Mouse (Mus musculus): ENCODE measurements around the gene Prox2.
A peak's percentile ranks its signal among the peaks of the same experiment; 100 is the strongest.
"Not testable (repeated sequence)": the region's sequence is repeated elsewhere in the genome, so short reads cannot be mapped to it uniquely, and the experiment has no call there.

Prox2 gene

GRCm38 (mm10) chr12:85110698-85111592 lies at the start of gene Prox2, which contains the start of gene Dlst:
Gene Prox2, minus strand, starts transcription at chr12:85110759.
Gene Dlst, plus strand, starts transcription at chr12:85110833.
- DNase-seq: peak; percentile 87

- no peak for DNase-seq
Observed at GRCm38 (mm10) chr12:85159592-85159991, 49.0 kb upstream of the Prox2 start.

- DNase-seq: no peak
Observed at GRCm38 (mm10) chr12:85158801-85159200, 48.2 kb upstream of the Prox2 start.

- no peak for DNase-seq
Observed at GRCm38 (mm10) chr12:85157797-85158460, 47.4 kb upstream of the Prox2 start.

GRCm38 (mm10) chr12:85156324-85156723 lies 45.8 kb upstream of the Prox2 start:
- DNase-seq: no peak

GRCm38 (mm10) chr12:85153011-85153410 lies 42.5 kb upstream of the Prox2 start:
- DNase-seq: no peak

- DNase-seq: peak in 1 of 2 experiments; percentile 37
Observed at GRCm38 (mm10) chr12:85151002-85151774, 40.6 kb upstream of the Prox2 start, which contains the start of gene Rps6kl1. Gene Rps6kl1, minus strand, starts transcription at chr12:85151264.

- DNase-seq: no peak
Observed at GRCm38 (mm10) chr12:85150321-85151001, 39.9 kb upstream of the Prox2 start.

- DNase-seq: no peak
Observed at GRCm38 (mm10) chr12:85146881-85147280, 36.3 kb upstream of the Prox2 start.

- no peak for DNase-seq
Observed at GRCm38 (mm10) chr12:85146355-85146754, 35.8 kb upstream of the Prox2 start.

- DNase-seq: no peak
Observed at GRCm38 (mm10) chr12:85145630-85146029, 35.1 kb upstream of the Prox2 start.

GRCm38 (mm10) chr12:85144821-85145220 lies 34.3 kb upstream of the Prox2 start:
- DNase-seq: no peak

GRCm38 (mm10) chr12:85144276-85144675 lies 33.7 kb upstream of the Prox2 start:
- not testable (repeated sequence) for DNase-seq

- DNase-seq: peak; percentile 77 to 87
Observed at GRCm38 (mm10) chr12:85142803-85143202, 32.2 kb upstream of the Prox2 start.

GRCm38 (mm10) chr12:85141096-85141495 lies 30.5 kb upstream of the Prox2 start:
- no peak for DNase-seq

- no peak for DNase-seq
Observed at GRCm38 (mm10) chr12:85140036-85140701, 29.6 kb upstream of the Prox2 start.

- no peak for DNase-seq
Observed at GRCm38 (mm10) chr12:85136627-85137026, 26.1 kb upstream of the Prox2 start.

GRCm38 (mm10) chr12:85135513-85136470 lies 25.2 kb upstream of the Prox2 start:
- no peak for DNase-seq

- DNase-seq: no peak
Observed at GRCm38 (mm10) chr12:85134043-85134794, 23.7 kb upstream of the Prox2 start.

- DNase-seq: no peak
Observed at GRCm38 (mm10) chr12:85131361-85131760, 20.8 kb upstream of the Prox2 start.

Data from lung, adult 18-20 months (tissue).